Mouse (Mus musculus) lung, embryonic 14.5 days (tissue): ENCODE measurements around the gene AI467606. TPM values are rescaled to one million over a fixed set of nuclear protein-coding genes. Genes with fewer than 3 reads are reported as not detected.

ENCODE experiments used
- ATAC-seq: fragments of 200-750 bp; cut with Nextera tagmentation; 2 replicates; pipeline ENCODE4 v1.8.0; 2017; ENCODE audit warnings: mild to moderate bottlenecking, moderate TSS enrichment, moderate library complexity; ENCODE audit not compliant: insufficient read depth
- DNase-seq: peaks from one replicate; pipeline ENCODE4 v3.0.0-alpha.2; 2015
- H3K27ac ChIP-seq: fragments of 300-500 bp; sonication (generic); 2 replicates; pipeline ENCODE4 v1.5.1; 2014; ENCODE audit warnings: low read depth, mild to moderate bottlenecking, moderate library complexity
- H3K27me3 ChIP-seq: fragments of 300-500 bp; sonication (generic); 2 replicates; pipeline ENCODE4 v1.6.1; 2014; ENCODE audit warnings: low read length, control low read depth; ENCODE audit not compliant: insufficient read depth
- H3K36me3 ChIP-seq: fragments of 300-500 bp; sonication (generic); 2 replicates; pipeline ENCODE4 v1.6.1; 2014; ENCODE audit warnings: control low read depth; ENCODE audit not compliant: insufficient read depth
- H3K4me1 ChIP-seq: fragments of 300-500 bp; sonication (generic); 2 replicates; pipeline ENCODE4 v1.6.1; 2014; ENCODE audit warnings: antibody characterized with exemption, control low read depth; ENCODE audit not compliant: insufficient read depth
- H3K4me2 ChIP-seq: fragments of 300-500 bp; sonication (generic); 2 replicates; pipeline ENCODE4 v1.6.1; 2014; ENCODE audit warnings: mild to moderate bottlenecking
- H3K4me3 ChIP-seq: fragments of 300-500 bp; sonication (generic); 2 replicates; pipeline ENCODE4 v1.5.1; 2014; ENCODE audit warnings: low read depth, low read length
- H3K9ac ChIP-seq: fragments of 300-500 bp; sonication (generic); 2 replicates; pipeline ENCODE4 v1.6.1; 2014
- H3K9me3 ChIP-seq: fragments of 300-500 bp; sonication (generic); 2 replicates; pipeline ENCODE4 v1.6.1; 2016; ENCODE audit warnings: low read depth, low read length, control low read depth
- CTCF ChIP-seq: IDR thresholded peaks from 2 replicates; pipeline ENCODE4 v1.5.1; 2016; ENCODE audit warnings: antibody characterized with exemption, low read depth
- WGBS: fragments of 180-500 bp; shearing (Covaris S2); extraction: QIAGEN DNeasy Blood & Tissue Kit; methylation state at CpG from one replicate; pipeline ENCODE4 v1.1.7; 2014; 5-methylcytosine and 5-hydroxymethylcytosine counted together
- microRNA-seq: library from miRNA; unstranded; fragments of <30 nt; microRNA quantifications from one replicate; pipeline ENCODE4, GENCODE M21; 2016; ENCODE audit warnings: borderline number of aligned reads
- polyA plus RNA-seq: library from polyadenylated mRNA; unstranded; fragments of >200 nt; fragmentation: Nextera tagmentation; extraction: Ambion mirVana; gene quantifications from 2 replicates; pipeline ENCODE4 v1.2.1, GENCODE M21; 2014

The AI467606 gene
- polyA plus RNA-seq, 1 experiment from 2014 or later: 6.5 TPM

DNA sequence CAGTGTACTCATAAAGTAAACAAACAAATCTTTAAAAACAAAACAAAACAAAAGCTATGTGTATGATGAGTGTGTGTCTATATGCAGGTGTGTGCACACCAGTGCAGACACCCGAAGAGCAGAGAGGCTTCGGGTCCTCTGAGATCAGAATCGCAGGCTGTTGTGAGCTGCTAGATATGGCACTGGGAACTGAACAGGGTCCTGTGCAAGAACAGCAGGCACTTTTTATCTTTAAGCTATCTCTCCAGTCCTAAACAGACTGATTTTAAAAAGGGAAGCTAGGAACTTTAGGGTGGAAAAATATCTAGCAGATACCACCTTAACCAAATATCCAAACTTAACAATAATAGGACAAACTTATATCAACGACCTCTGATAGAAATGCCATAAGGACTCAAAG is 51.5 kb downstream of the AI467606 start:
- no peaks in the 10 kb centered on the region for H3K9me3 ChIP-seq
- no peaks in the 10 kb centered on the region; the same call in 1 of the 2 replicates for H3K4me1 ChIP-seq
- H3K9ac ChIP-seq: no peak overlapping the region
- H3K27ac ChIP-seq: no peak overlapping the region
- WGBS: 79% methylated on average over 4 of the region's 4 CpGs
- H3K4me2 ChIP-seq: no peak overlapping the region
- TF ChIP-seq CTCF: no peak
- no peaks in the 10 kb centered on the region for H3K27me3 ChIP-seq
- H3K36me3 ChIP-seq: no peaks in the 10 kb centered on the region
- no peak overlapping the region for H3K4me3 ChIP-seq
- no peak for DNase-seq
- ATAC-seq: no peak

Small RNA genes within 50 kb of the gene (microRNA-seq; reads per million reads assigned to microRNA genes)
- gene Gm44343: not detected

Other genes with a start within 250 kb of the AI467606 start
- gene Doc2a, start 243.9 kb upstream of the AI467606 start, polyA plus RNA-seq: 0.33 and 0.80 TPM in 2 replicates
- gene Hirip3, start 229.4 kb upstream of the AI467606 start, polyA plus RNA-seq: 19.9 and 26.7 TPM in 2 replicates
- gene Ino80e, start 229.0 kb upstream of the AI467606 start, polyA plus RNA-seq: 92.9 and 99.7 TPM in 2 replicates
- 34.8 and 40.1 TPM in 2 replicates for gene Taok2, start 206.7 kb upstream of the AI467606 start, polyA plus RNA-seq
- 26.7 and 31.5 TPM in 2 replicates for gene Tmem219, start 168.4 kb upstream of the AI467606 start, polyA plus RNA-seq
- 12.1 and 15.7 TPM in 2 replicates for gene Kctd13, start 162.5 kb upstream of the AI467606 start, polyA plus RNA-seq
- 0.39 TPM in 1 of 2 replicates, not detected in the other for gene Asphd1, start 141.8 kb upstream of the AI467606 start, polyA plus RNA-seq
- gene Sez6l2, start 140.8 kb upstream of the AI467606 start, polyA plus RNA-seq: 0.68 and 1.1 TPM in 2 replicates
- 86.1 and 92.8 TPM in 2 replicates for gene Cdipt, start 115.4 kb upstream of the AI467606 start, polyA plus RNA-seq
- gene Cdiptos, start 115.3 kb upstream of the AI467606 start, polyA plus RNA-seq: 1.5 TPM in 2 replicates
- gene Mvp, start 76.7 kb upstream of the AI467606 start, polyA plus RNA-seq: 7.7 and 8.0 TPM in 2 replicates
- gene Pagr1b, start 74.9 kb upstream of the AI467606 start, polyA plus RNA-seq: 0.85 TPM in 1 of 2 replicates, not detected in the other
- gene Pagr1a, start 74.0 kb upstream of the AI467606 start, polyA plus RNA-seq: 21.9 and 44.5 TPM in 2 replicates
- gene Gm42742, start 70.3 kb upstream of the AI467606 start, polyA plus RNA-seq: 37.4 and 54.0 TPM in 2 replicates
- 4.7 and 5.9 TPM in 2 replicates for gene Prrt2, start 70.1 kb upstream of the AI467606 start, polyA plus RNA-seq
- 74.3 and 90.8 TPM in 2 replicates for gene Maz, start 64.3 kb upstream of the AI467606 start, polyA plus RNA-seq
- gene Kif22, start 48.9 kb upstream of the AI467606 start, polyA plus RNA-seq: 168 and 180 TPM in 2 replicates
- not detected in 2 replicates for gene Zg16, start 4.0 kb upstream of the AI467606 start, polyA plus RNA-seq
- 0.22 and 0.47 TPM in 2 replicates for gene Qprt, start 30.9 kb downstream of the AI467606 start, polyA plus RNA-seq
- 0.20 TPM in 1 of 2 replicates, not detected in the other for gene Spn, start 46.5 kb downstream of the AI467606 start, polyA plus RNA-seq
- 54.6 and 59.6 TPM in 2 replicates for gene Cd2bp2, start 104.7 kb downstream of the AI467606 start, polyA plus RNA-seq
- gene Tbc1d10b, start 117.1 kb downstream of the AI467606 start, polyA plus RNA-seq: 26.0 and 33.7 TPM in 2 replicates
- 8.6 and 12.2 TPM in 2 replicates for gene Mylpf, start 117.5 kb downstream of the AI467606 start, polyA plus RNA-seq
- gene Zfp553, start 141.7 kb downstream of the AI467606 start, polyA plus RNA-seq: 21.2 and 24.3 TPM in 2 replicates
- gene Sept1, start 141.8 kb downstream of the AI467606 start, polyA plus RNA-seq: 20.1 and 20.3 TPM in 2 replicates
- gene Zfp771, start 152.9 kb downstream of the AI467606 start, polyA plus RNA-seq: 52.8 and 54.7 TPM in 2 replicates
- 202 and 226 TPM in 2 replicates for gene Dctpp1, start 169.3 kb downstream of the AI467606 start, polyA plus RNA-seq
- 85.3 and 90.4 TPM in 2 replicates for gene Sephs2, start 182.7 kb downstream of the AI467606 start, polyA plus RNA-seq
- gene Itgal, start 204.9 kb downstream of the AI467606 start, polyA plus RNA-seq: 1.0 and 1.6 TPM in 2 replicates